Mouse (Mus musculus): ENCODE measurements around the gene 9230112D13Rik. TPM values are rescaled to one million over a fixed set of nuclear protein-coding genes. Genes with fewer than 3 reads are reported as not detected.

9230112D13Rik gene
- total and polyA plus RNA-seq, 3 experiments, result 1.6 to 1.9 (median 1.7) TPM

GRCm38 (mm10) chr14:34517959-34518544, 4.5 kb downstream of the 9230112D13Rik start (continued):
- TF ChIP-seq ZNF384 (IDR thresholded peaks at IDR 0.05; ENCODE audit: low read depth, low read length), result no peak
- peak; percentile 48; the same call in 1 of the 2 replicates for TF ChIP-seq SIN3A (IDR thresholded peaks at IDR 0.05; ENCODE audit: low read length)
- peak; percentile 39 for TF ChIP-seq RCOR1 (conservative IDR thresholded peaks at IDR 0.05; ENCODE audit: low read depth, low read length)
- TF ChIP-seq POLR2AphosphoS2 (IDR thresholded peaks at IDR 0.05; ENCODE audit: low read depth, low read length), result 0 out of 2 replicates have a peak, but pooled peaks have one; percentile 42
- peak; percentile 85 for TF ChIP-seq TBP (conservative IDR thresholded peaks at IDR 0.05; ENCODE audit: low read depth, low read length)
- TF ChIP-seq IRF4 (IDR thresholded peaks at IDR 0.05; ENCODE audit: low read depth, low read length), result peak; percentile 27
- TF ChIP-seq USF1 (IDR thresholded peaks at IDR 0.05; ENCODE audit: low read depth, low read length), result no peak
- TF ChIP-seq ZC3H11A (IDR thresholded peaks at IDR 0.05; ENCODE audit: low read depth, low read length), result no peak

DNA sequence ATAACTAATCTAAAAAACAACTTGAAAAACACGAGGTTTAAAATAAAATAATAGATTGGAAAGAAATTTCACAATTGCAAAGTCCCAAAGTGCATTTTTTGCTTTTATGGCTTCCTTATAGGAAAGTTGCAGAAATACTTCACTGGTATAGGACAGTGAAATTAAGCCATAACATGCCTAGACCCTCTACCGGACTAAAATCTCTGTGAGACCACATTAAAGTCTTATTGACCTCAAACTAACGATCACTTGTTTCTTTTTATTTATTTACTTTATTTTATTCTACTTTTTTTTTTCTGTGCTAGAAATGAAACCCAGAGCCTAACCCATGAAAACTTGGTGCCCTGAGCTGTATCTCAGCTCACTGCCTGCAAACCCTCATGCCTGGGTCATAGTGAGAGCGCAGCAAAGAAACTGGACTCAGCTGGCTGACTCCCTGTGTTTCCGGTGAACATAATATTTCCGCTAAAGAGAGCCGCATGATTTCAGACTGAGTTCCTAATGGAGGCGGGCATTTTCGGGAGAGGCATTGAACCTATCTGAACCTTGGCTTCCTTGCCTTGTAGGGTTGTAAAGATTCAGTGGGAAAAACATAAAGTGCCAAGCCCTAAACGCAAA, 5.5 kb downstream of the 9230112D13Rik start:
- no peaks in the 10 kb centered on the region for H3K9me3 ChIP-seq (replicated peaks; ENCODE audit: low read length)
- H3K4me2 ChIP-seq (ENCODE audit: insufficient read depth, low read depth, poor library complexity, severe bottlenecking), result peak overlapping the region; percentile 60
- in situ Hi-C loops (cut with MboI; ENCODE audit: low pct_ligation_motif_present, low pct_unique_long_range_greater_than_20kb, low sequenced_read_pairs) (no loop called here), dilution Hi-C loops (cut with MboI; ENCODE audit: extremely low pct_ligation_motif_present, extremely low pct_unique_long_range_greater_than_20kb, low sequenced_read_pairs) (no loop called here)
- no peaks in the 10 kb centered on the region for H3K27me3 ChIP-seq (replicated peaks)
- H3K27ac ChIP-seq (ENCODE audit: insufficient read depth, low read depth), result peak overlapping the region; percentile 87
- peaks cover 11 to 50% of the 10 kb centered on the region in 2 experiments for H3K4me1 ChIP-seq (ENCODE audit: control insufficient read depth in 1 of 2, insufficient read depth in 2 of 2)
- no peaks in the 10 kb centered on the region for H3K36me3 ChIP-seq (replicated peaks in 1 of 2; ENCODE audit: control insufficient read depth in 1 of 2, insufficient read depth in 1 of 2, low read length in 1 of 2)
- peak; percentile 87 for DNase-seq (ENCODE audit: extremely low read depth)
- peak overlapping the region; percentile 80 for H3K9ac ChIP-seq (ENCODE audit: insufficient read depth, low read depth)
- peak overlapping the region; percentile 56 to 61 (median 59) for H3K4me3 ChIP-seq (replicated peaks in 1 of 3; ENCODE audit: low read depth in 2 of 3, low read length in 2 of 3, poor library complexity in 1 of 3)
- no peaks in the 10 kb centered on the region for H3K79me2 ChIP-seq (replicated peaks; ENCODE audit: control insufficient read depth, extremely low read depth, insufficient read depth, poor library complexity, severe bottlenecking)
- TF ChIP-seq BHLHE40 (IDR thresholded peaks at IDR 0.05; ENCODE audit: low read depth, low read length) (peak; percentile 44), PAX5 (IDR thresholded peaks at IDR 0.05; ENCODE audit: low read length) (no peak), ETS1 (conservative IDR thresholded peaks at IDR 0.05; ENCODE audit: low read depth, low read length) (peak; percentile 87), KAT2A (IDR thresholded peaks at IDR 0.05; ENCODE audit: insufficient replicate concordance, low read length) (no peak), ZKSCAN1 (IDR thresholded peaks at IDR 0.05; ENCODE audit: borderline replicate concordance, low read depth, low read length) (no peak), USF2 (conservative IDR thresholded peaks at IDR 0.05; ENCODE audit: low read depth, low read length) (no peak), ZNF384 (IDR thresholded peaks at IDR 0.05; ENCODE audit: low read depth, low read length) (peak; percentile 71), ZMIZ1 (IDR thresholded peaks at IDR 0.05; ENCODE audit: low read depth, low read length) (peak; percentile 75; the same call in 1 of the 2 replicates), IRF4 (IDR thresholded peaks at IDR 0.05; ENCODE audit: low read depth, low read length) (peak; percentile 74; the same call in 1 of the 2 replicates), ZC3H11A (IDR thresholded peaks at IDR 0.05; ENCODE audit: low read depth, low read length) (no peak), NRF1 (IDR thresholded peaks at IDR 0.05; ENCODE audit: low read depth, low read length) (no peak), MAZ (IDR thresholded peaks at IDR 0.05; ENCODE audit: low read depth, low read length) (peak; percentile 52; the same call in 1 of the 2 replicates), CTCF (conservative IDR thresholded peaks at IDR 0.05 in 1 of 2, IDR thresholded peaks at IDR 0.05 in 1 of 2; ENCODE audit: low read depth in 2 of 2, low read length in 2 of 2) (no peak), CHD1 (IDR thresholded peaks at IDR 0.05; ENCODE audit: low read depth, low read length) (peak; percentile 96), RCOR1 (conservative IDR thresholded peaks at IDR 0.05; ENCODE audit: low read depth, low read length) (0 out of 2 replicates have a peak, but pooled peaks have one; percentile 24), SIN3A (IDR thresholded peaks at IDR 0.05; ENCODE audit: low read length) (peak; percentile 87), POLR2AphosphoS2 (IDR thresholded peaks at IDR 0.05; ENCODE audit: low read depth, low read length) (no peak), TBP (conservative IDR thresholded peaks at IDR 0.05; ENCODE audit: low read depth, low read length) (peak; percentile 52; the same call in 1 of the 2 replicates), NELFE (IDR thresholded peaks at IDR 0.05; ENCODE audit: low read depth, low read length) (peak; percentile 77; the same call in 1 of the 2 replicates), GABPA (IDR thresholded peaks at IDR 0.05; ENCODE audit: insufficient replicate concordance, low read depth, low read length) (no peak), POLR2A (IDR thresholded peaks at IDR 0.05; ENCODE audit: low read depth, low read length) (peak; percentile 71), SMC3 (IDR thresholded peaks at IDR 0.05; ENCODE audit: low read depth, low read length) (no peak), MYC (IDR thresholded peaks at IDR 0.05; ENCODE audit: low read depth, low read length) (peak; percentile 80), TCF12 (IDR thresholded peaks at IDR 0.05; ENCODE audit: low read depth, low read length) (peak; percentile 75), MAX (IDR thresholded peaks at IDR 0.05; ENCODE audit: low read length) (peak; percentile 68; the same call in 1 of the 2 replicates), JUN (IDR thresholded peaks at IDR 0.05; ENCODE audit: insufficient read depth, low read depth, low read length) (no peak; the same call in 1 of the 2 replicates), UBTF (IDR thresholded peaks at IDR 0.05; ENCODE audit: low read depth, low read length) (no peak), E2F4 (IDR thresholded peaks at IDR 0.05; ENCODE audit: insufficient replicate concordance, low read depth, low read length) (0 out of 2 replicates have a peak, but pooled peaks have one; percentile 5), MEF2A (IDR thresholded peaks at IDR 0.05; ENCODE audit: borderline replicate concordance, low read depth, low read length) (peak; percentile 77), JUND (conservative IDR thresholded peaks at IDR 0.05; ENCODE audit: low read depth, low read length) (peak; percentile 44; the same call in 1 of the 2 replicates), CHD2 (IDR thresholded peaks at IDR 0.05; ENCODE audit: low read length) (0 out of 2 replicates have a peak, but pooled peaks have one; percentile 34), HCFC1 (IDR thresholded peaks at IDR 0.05; ENCODE audit: low read depth, low read length) (peak; percentile 53)
